Mouse (Mus musculus) liver, embryonic 15.5 days (tissue): ENCODE measurements around the gene Gm49405. TPM values are rescaled to one million over a fixed set of nuclear protein-coding genes. Genes with fewer than 3 reads are reported as not detected.
"Not testable (repeated sequence)": the region's sequence is repeated elsewhere in the genome, so short reads cannot be mapped to it uniquely, and the experiment has no call there.

Source experiments
- ATAC-seq: fragments of 200-750 bp; cut with Nextera tagmentation; 2 replicates; pipeline ENCODE4 v1.8.0; 2017; ENCODE audit warnings: moderate number of reproducible peaks, mild to moderate bottlenecking, moderate library complexity; ENCODE audit not compliant: insufficient read depth
- H3K27ac ChIP-seq: fragments of 300-500 bp; sonication (generic); replicated peaks from 2 replicates; pipeline ENCODE4 v1.5.1; 2015; ENCODE audit warnings: mild to moderate bottlenecking, inconsistent platforms
- H3K27me3 ChIP-seq: fragments of 300-500 bp; sonication (generic); 2 replicates; pipeline ENCODE4 v1.6.1; 2015; ENCODE audit warnings: mild to moderate bottlenecking, inconsistent platforms
- H3K36me3 ChIP-seq: fragments of 300-500 bp; sonication (generic); replicated peaks from 2 replicates; pipeline ENCODE4 v1.6.1; 2015; ENCODE audit warnings: moderate library complexity, mild to moderate bottlenecking, inconsistent platforms
- H3K4me1 ChIP-seq: fragments of 300-500 bp; sonication (generic); replicated peaks from 2 replicates; pipeline ENCODE4 v1.6.1; 2015; ENCODE audit warnings: inconsistent platforms
- H3K4me2 ChIP-seq: fragments of 300-500 bp; sonication (generic); 2 replicates; pipeline ENCODE4 v1.6.1; 2015; ENCODE audit warnings: moderate library complexity, mild to moderate bottlenecking, inconsistent platforms
- H3K4me3 ChIP-seq: fragments of 300-500 bp; sonication (generic); replicated peaks from 2 replicates; pipeline ENCODE4 v1.5.1; 2015; ENCODE audit warnings: mild to moderate bottlenecking, inconsistent platforms
- H3K9ac ChIP-seq: fragments of 300-500 bp; sonication (generic); 2 replicates; pipeline ENCODE4 v1.6.1; 2015; ENCODE audit warnings: moderate library complexity, mild to moderate bottlenecking, inconsistent platforms
- H3K9me3 ChIP-seq: fragments of 300-500 bp; sonication (generic); replicated peaks from 2 replicates; pipeline ENCODE4 v1.6.1; 2016; ENCODE audit warnings: inconsistent platforms
- WGBS: fragments of 180-500 bp; shearing (Covaris S2); methylation state at CpG from one replicate; pipeline ENCODE4 v1.1.7; 2015; ENCODE audit warnings: mixed read lengths; ENCODE audit not compliant: insufficient replicate concordance; 5-methylcytosine and 5-hydroxymethylcytosine counted together
- polyA plus RNA-seq: library from polyadenylated mRNA; unstranded; fragments of >200 nt; fragmentation: Nextera tagmentation; extraction: Ambion mirVana; gene quantifications from 2 replicates; pipeline ENCODE4 v1.2.1, GENCODE M21; 2015

The Gm49405 gene
- polyA plus RNA-seq, 1 experiment from 2014 or later: 0.45 TPM

DNA sequence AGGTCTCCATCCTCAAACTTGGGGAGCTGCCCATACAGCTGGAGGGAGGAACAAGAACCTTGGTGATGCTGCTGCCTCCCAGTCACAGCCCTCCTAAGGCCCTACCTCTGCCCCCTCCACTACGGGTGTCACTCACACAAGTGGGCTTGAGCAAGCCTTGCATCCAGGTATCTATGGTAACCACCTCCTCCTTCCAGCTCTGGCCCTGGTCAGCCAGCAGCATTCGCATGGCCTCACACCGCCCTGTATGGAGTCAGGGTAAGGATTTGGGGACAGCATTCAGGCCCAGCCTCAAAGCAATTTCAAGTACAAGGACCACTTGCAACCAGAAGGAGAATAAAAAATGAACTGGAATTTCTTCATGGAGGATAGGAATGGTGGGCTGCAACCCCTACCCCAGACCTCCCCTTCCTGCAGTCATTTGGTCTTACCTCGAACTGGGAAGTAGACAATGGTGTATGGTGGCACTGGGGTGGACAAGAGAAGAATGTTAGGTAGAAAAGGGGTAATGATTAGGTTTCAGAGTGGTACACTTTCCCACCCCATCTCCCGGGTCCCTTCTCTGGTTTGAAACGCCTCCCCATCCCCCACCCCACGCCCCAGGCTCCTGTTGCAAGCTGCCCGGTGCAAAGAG lies 36.8 kb downstream of the Gm49405 start:
- H3K36me3 ChIP-seq, ATAC-seq, H3K27me3 ChIP-seq, H3K9me3 ChIP-seq: not testable (repeated sequence)
- Histone ChIP-seq H3K4me3 (peak overlapping the region; percentile 65), H3K4me2 (peak overlapping the region; percentile 83), H3K4me1 (peaks cover 42% of the 10 kb centered on the region), H3K27ac (peak overlapping the region; percentile 66), H3K9ac (peak overlapping the region; percentile 71)
- WGBS: 21% methylated on average over 7 of the region's 8 CpGs

DNA sequence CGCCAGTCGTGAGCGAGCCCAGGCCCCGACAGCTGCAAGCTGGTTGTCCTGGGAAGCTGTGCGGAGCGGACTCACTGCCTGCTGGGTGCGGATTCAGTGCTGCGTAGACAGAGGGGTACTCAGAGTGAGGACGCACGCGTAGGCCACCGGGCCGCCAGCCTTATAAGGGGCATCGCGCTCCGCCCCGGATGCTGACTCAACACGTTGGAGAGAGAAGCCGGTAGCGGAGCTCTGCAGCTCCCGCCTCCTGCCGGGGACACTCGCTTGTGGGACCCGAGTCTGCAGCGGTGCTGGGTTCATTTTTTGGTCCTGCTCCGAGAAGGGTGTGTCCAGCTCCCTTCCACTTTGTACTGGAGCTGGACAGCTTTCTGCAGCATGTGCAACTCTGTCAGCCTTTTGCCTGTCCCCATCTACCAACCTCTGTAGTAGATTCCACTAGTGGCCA lies 37.4 kb downstream of the Gm49405 start, which contains the start of gene Gstp1:
Gstp1 (minus strand) TSS at position 198 of the 445 bp plus-strand sequence.
- peak; percentile 66 for ATAC-seq
- Histone ChIP-seq H3K9ac (peak within 1 kb of the TSS; percentile 71), H3K27ac (peak within 1 kb of the TSS; percentile 66), H3K36me3 (0 out of 2 replicates have a peak, but pooled peaks cover 5% of the 10 kb centered on the region), H3K4me3 (peak within 1 kb of the TSS; percentile 65), H3K27me3 (no peaks in the 10 kb centered on the region), H3K9me3 (no peaks in the 10 kb centered on the region), H3K4me2 (peak within 1 kb of the TSS; percentile 83), H3K4me1 (peaks cover 41% of the 10 kb centered on the region)
- 0% methylated on average over 26 of the region's 26 CpGs for WGBS

GRCm38 (mm10) chr19:4040941-4041340 lies 40.5 kb downstream of the Gm49405 start:
- not testable (repeated sequence) for H3K4me3 ChIP-seq, ATAC-seq, H3K27me3 ChIP-seq, H3K9ac ChIP-seq, H3K9me3 ChIP-seq, H3K27ac ChIP-seq, H3K36me3 ChIP-seq, H3K4me2 ChIP-seq
- 79% methylated on average over 5 of the region's 5 CpGs for WGBS
- H3K4me1 ChIP-seq: peaks cover 48% of the 10 kb centered on the region

DNA sequence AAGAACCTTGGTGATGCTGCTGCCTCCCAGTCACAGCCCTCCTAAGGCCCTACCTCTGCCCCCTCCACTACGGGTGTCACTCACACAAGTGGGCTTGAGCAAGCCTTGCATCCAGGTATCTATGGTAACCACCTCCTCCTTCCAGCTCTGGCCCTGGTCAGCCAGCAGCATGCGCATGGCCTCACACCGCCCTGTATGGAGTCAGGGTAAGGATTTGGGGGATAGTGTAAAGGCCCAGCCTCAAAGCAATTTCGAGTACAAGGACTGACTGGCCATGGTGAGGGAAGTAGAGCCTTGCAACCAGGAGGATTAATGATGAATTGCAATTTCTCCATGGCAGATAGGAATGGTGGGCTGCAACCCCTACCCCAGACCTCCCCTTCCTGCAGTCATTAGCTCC lies 41.1 kb downstream of the Gm49405 start:
- 66% methylated on average over 4 of the region's 4 CpGs for WGBS
- not testable (repeated sequence) for H3K27me3 ChIP-seq, H3K4me3 ChIP-seq, H3K27ac ChIP-seq, H3K9ac ChIP-seq, H3K36me3 ChIP-seq, H3K9me3 ChIP-seq, ATAC-seq, H3K4me2 ChIP-seq
- peaks cover 48% of the 10 kb centered on the region for H3K4me1 ChIP-seq

GRCm38 (mm10) chr19:4042124-4042523 lies 41.7 kb downstream of the Gm49405 start:
- no peak overlapping the region for H3K4me2 ChIP-seq
- no peak overlapping the region for H3K9ac ChIP-seq
- 66% methylated on average over 14 of the region's 14 CpGs for WGBS
- no peaks in the 10 kb centered on the region for H3K27me3 ChIP-seq
- H3K4me3 ChIP-seq: no peak overlapping the region
- H3K4me1 ChIP-seq: peaks cover 51% of the 10 kb centered on the region
- no peaks in the 10 kb centered on the region for H3K36me3 ChIP-seq
- no peak overlapping the region for H3K27ac ChIP-seq
- no peaks in the 10 kb centered on the region for H3K9me3 ChIP-seq
- no peak for ATAC-seq

DNA sequence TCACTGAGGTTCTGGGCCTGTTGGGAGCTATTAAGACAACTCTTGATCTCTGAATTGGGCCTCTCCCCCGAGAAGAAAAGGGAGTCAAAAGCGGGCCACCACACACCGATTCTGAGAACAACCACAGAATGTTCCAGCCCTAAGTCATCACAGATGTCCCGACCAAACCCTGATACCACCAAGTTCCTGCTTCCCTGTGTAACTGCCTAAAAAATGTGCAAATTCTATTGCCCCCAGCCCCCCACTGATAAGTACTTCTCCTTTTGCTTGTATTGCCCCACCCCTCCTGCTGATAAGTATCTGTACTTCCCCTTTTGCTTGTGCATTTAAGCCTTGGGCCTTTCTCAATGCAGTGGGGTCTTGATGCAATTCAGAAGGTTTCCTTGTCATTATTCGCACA lies 43.7 kb downstream of the Gm49405 start:
- H3K9me3 ChIP-seq, H3K36me3 ChIP-seq, H3K9ac ChIP-seq, H3K27me3 ChIP-seq, H3K4me2 ChIP-seq, ATAC-seq, H3K4me3 ChIP-seq: not testable (repeated sequence)
- 42% methylated on average over 5 of the region's 5 CpGs for WGBS
- H3K4me1 ChIP-seq: peaks cover 48% of the 10 kb centered on the region
- peak overlapping the region; percentile 61; the same call in 1 of the 2 replicates for H3K27ac ChIP-seq

- Histone ChIP-seq H3K27ac (peak within 1 kb of the TSS; percentile 96), H3K36me3 (no peaks in the 10 kb centered on the region), H3K9ac (peak within 1 kb of the TSS; percentile 31; the same call in 1 of the 2 replicates), H3K4me2 (peak within 1 kb of the TSS; percentile 57), H3K9me3 (no peaks in the 10 kb centered on the region), H3K4me1 (peaks cover 48% of the 10 kb centered on the region), H3K4me3 (peak within 1 kb of the TSS; percentile 30), H3K27me3 (no peaks in the 10 kb centered on the region)
- ATAC-seq: peak; percentile 79
- 49% methylated on average over 16 of the region's 16 CpGs for WGBS
Observed at GRCm38 (mm10) chr19:4045966-4046865, 45.8 kb downstream of the Gm49405 start, which contains the start of gene Gstp2. Gstp2 (minus strand) TSS chr19:4046023.

GRCm38 (mm10) chr19:4046866-4047254 lies 46.4 kb downstream of the Gm49405 start:
- Histone ChIP-seq H3K27me3 (no peaks in the 10 kb centered on the region), H3K9me3 (no peaks in the 10 kb centered on the region), H3K4me2 (peak overlapping the region; percentile 57), H3K4me1 (peaks cover 49% of the 10 kb centered on the region), H3K9ac (peak overlapping the region; percentile 31; the same call in 1 of the 2 replicates), H3K27ac (peak overlapping the region; percentile 96), H3K4me3 (peak overlapping the region; percentile 30), H3K36me3 (no peaks in the 10 kb centered on the region)
- ATAC-seq: peak; percentile 74
- 29% methylated on average over 8 of the region's 8 CpGs for WGBS

- Histone ChIP-seq H3K27me3 (no peaks in the 10 kb centered on the region), H3K9ac (no peak overlapping the region), H3K4me1 (peaks cover 56% of the 10 kb centered on the region), H3K4me2 (peak overlapping the region; percentile 57; the same call in 1 of the 2 replicates), H3K9me3 (no peaks in the 10 kb centered on the region), H3K27ac (no peak overlapping the region), H3K36me3 (no peaks in the 10 kb centered on the region), H3K4me3 (peak overlapping the region; percentile 30; the same call in 1 of the 2 replicates)
- 9% methylated on average over 4 of the region's 4 CpGs for WGBS
- no peak for ATAC-seq
Observed at GRCm38 (mm10) chr19:4047859-4048258, 47.4 kb downstream of the Gm49405 start.

DNA sequence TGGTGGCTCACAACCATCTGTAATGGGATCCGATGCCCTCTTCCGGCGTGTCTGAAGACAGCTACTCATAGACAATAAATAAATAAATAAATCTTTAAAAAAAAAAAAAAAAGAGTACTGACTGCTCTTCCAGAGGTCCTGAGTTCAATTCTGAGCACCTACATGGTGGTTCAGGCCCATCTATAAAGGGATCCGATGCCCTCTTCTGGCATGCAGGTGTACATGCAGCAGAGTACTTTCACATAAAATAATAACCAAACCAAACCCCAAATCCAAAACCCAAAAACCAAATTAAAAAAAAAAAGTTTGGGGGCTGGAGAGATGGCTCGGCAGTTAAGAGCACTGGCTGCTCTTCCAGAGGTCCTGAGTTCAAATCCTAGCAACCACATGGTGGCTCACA lies 48.6 kb downstream of the Gm49405 start:
- H3K4me3 ChIP-seq, H3K27me3 ChIP-seq, H3K27ac ChIP-seq, H3K9me3 ChIP-seq, H3K9ac ChIP-seq, H3K4me2 ChIP-seq, H3K36me3 ChIP-seq, ATAC-seq: not testable (repeated sequence)
- WGBS: 68% methylated on average over 5 of the region's 5 CpGs
- H3K4me1 ChIP-seq: peaks cover 50% of the 10 kb centered on the region

- no peaks in the 10 kb centered on the region for H3K27me3 ChIP-seq
- peaks cover 47% of the 10 kb centered on the region for H3K4me1 ChIP-seq
- H3K9ac ChIP-seq: no peak overlapping the region
- ATAC-seq: no peak
- H3K27ac ChIP-seq: no peak overlapping the region
- H3K36me3 ChIP-seq: no peaks in the 10 kb centered on the region
- H3K4me3 ChIP-seq: no peak overlapping the region
- no peak overlapping the region for H3K4me2 ChIP-seq
- 84% methylated on average over 5 of the region's 5 CpGs for WGBS
- H3K9me3 ChIP-seq: no peaks in the 10 kb centered on the region
Observed at GRCm38 (mm10) chr19:4051016-4051415, 50.6 kb downstream of the Gm49405 start.
